Mouse (Mus musculus) E14TG2a.4 (cell line): ENCODE data around the gene Cd68.

ENCODE experiments used
- CTCF ChIP-seq: conservative IDR thresholded peaks from 2 replicates; pipeline ENCODE4 v1.5.1; 2014; ENCODE audit warnings: low read length
- NANOG ChIP-seq: IDR thresholded peaks from 2 replicates; pipeline ENCODE4 v1.6.1; 2014; ENCODE audit warnings: borderline replicate concordance, low read length, mixed read lengths
- POU5F1 ChIP-seq: IDR thresholded peaks from 2 replicates; pipeline ENCODE4 v1.6.1; 2014; ENCODE audit warnings: low read length, borderline replicate concordance

DNA sequence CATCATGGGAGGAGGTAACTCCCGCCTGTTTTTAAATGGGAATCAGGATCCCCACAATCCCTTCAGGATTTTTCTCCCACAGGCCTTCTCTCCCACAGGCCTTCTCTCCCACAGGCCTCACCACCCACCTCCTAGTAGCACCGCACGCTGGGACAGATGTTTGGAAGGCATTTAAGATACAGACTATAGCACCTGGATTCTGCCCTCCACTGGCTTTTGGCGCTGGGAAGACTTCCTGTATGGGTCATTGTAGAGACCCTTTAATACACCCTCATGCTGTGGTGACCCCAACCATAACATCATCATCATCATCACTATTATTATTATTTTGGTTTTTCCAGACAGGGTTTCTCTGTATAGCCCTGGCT is 41.5 kb upstream of the Cd68 start:
- TF ChIP-seq CTCF (no peak), NANOG (no peak), POU5F1 (no peak)
